Mouse (Mus musculus) embryonic stem cell, embryonic (primary cell): ENCODE results near the gene 4930519P11Rik.

Source experiments
- CTCF ChIA-PET, 4 experiments: fragments of 300-600 bp in 2 of 4; fragments of 350-600 bp in 2 of 4; sonication (Branson Sonifier 250); formaldehyde crosslinking; loops; one replicate each; lab custom pipeline; 2022; ENCODE audit warnings: inconsistent platforms in 2 of 4; lab: Charles Lee
- POLR2A ChIA-PET, 4 experiments: fragments of 300-600 bp in 2 of 4; fragments of 350-600 bp in 2 of 4; sonication (Branson Sonifier 250); formaldehyde crosslinking; loops; one replicate each; lab custom pipeline; 2022; ENCODE audit warnings: antibody characterized with exemption in 4 of 4, inconsistent platforms in 1 of 4; lab: Charles Lee

4930519P11Rik gene

GRCm38 (mm10) chr2:154565562-154565961 is 47.7 kb downstream of the 4930519P11Rik start:
- CTCF ChIA-PET: interaction anchor here in 2 of 4 experiments (0.6 to 2.4 kb wide), 3 partner anchors 14 to 496 kb away, joined by 3 to 18 read pairs (median 7); partner anchors contain the start of gene Actl10 (in 1 of the 2)
- POLR2A ChIA-PET: interaction anchor here in 3 of 4 experiments (0.6 to 18.6 kb wide), 19 partner anchors 12 to 217 kb away, joined by 3 to 479 read pairs (median 3); partner anchors contain the start of genes Actl10 (in 3 of the 3), 1700003F12Rik (in 1 of the 3), Necab3 (in 1 of the 3) and Pxmp4 (in 1 of the 3)

- ChIA-PET CTCF (interaction anchor here (0.6 to 2.4 kb wide), 9 partner anchors 11 to 1167 kb away, joined by 3 to 18 read pairs (median 7); partner anchors contain the start of gene Actl10 (in 1 of the 4)), POLR2A (interaction anchor here (0.6 to 18.6 kb wide), 24 partner anchors 10 to 156 kb away, joined by 3 to 479 read pairs (median 4); partner anchors contain the start of genes Actl10 (in 2 of the 4), Snta1 (in 2 of the 4), 1700003F12Rik (in 1 of the 4) and Cbfa2t2 (in 1 of the 4))
Measured at GRCm38 (mm10) chr2:154563612-154564170, 49.5 kb downstream of the 4930519P11Rik start.
